Mouse (Mus musculus) brain, embryonic 14.5 days (tissue): ENCODE results near the gene Hoxa11.

Experiments used
- CTCF ChIP-seq: fragments of 200-500 bp; IDR thresholded peaks from 2 replicates; pipeline ENCODE4 v1.5.1; 2012; ENCODE audit warnings: inconsistent platforms, mild to moderate bottlenecking, moderate library complexity, borderline replicate concordance; ENCODE audit not compliant: insufficient read depth, insufficient read length; ENCODE audit errors: extremely low read depth
- POLR2A ChIP-seq: fragments of 200-500 bp; IDR thresholded peaks from 2 replicates; pipeline ENCODE4 v1.6.1; 2012; ENCODE audit warnings: mild to moderate bottlenecking, inconsistent platforms, borderline replicate concordance; ENCODE audit not compliant: poor library complexity, insufficient read depth, insufficient read length, severe bottlenecking; ENCODE audit errors: extremely low read depth

GRCm38 (mm10) chr6:52274576-52274975 is 29.0 kb upstream of the Hoxa11 start:
- no peak for TF ChIP-seq POLR2A
- TF ChIP-seq CTCF, result no peak
